Mouse (Mus musculus): Measurements from ENCODE around the gene Chrnd. TPM values are rescaled to one million over a fixed set of nuclear protein-coding genes. Genes with fewer than 3 reads are reported as not detected.

Gene Chrnd
- polyA plus RNA-seq, 1 experiment from 2014 or later = not detected

DNA sequence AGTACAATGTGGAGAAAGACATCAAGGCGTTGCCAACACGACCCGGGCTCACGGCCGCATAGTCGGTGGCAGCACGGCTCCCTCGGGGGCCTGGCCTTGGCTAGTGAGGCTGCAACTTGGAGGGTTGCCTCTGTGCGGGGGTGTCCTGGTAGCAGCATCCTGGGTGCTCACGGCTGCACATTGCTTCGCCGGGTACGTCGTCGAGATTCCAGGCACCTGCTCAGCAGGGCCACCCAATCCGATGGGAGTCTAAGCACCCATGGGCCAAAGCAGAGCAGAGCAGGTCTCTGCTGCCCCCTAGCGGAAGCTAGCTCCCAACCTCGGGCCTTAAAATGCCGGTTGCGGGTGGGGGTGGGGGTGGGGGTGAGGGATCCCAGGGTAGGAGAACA lies 5.7 kb upstream of the Chrnd start:
- Histone ChIP-seq H3K4me3 (no peak overlapping the region), H3K4me2 (peak overlapping the region; percentile 39), H3K9me3 (replicated peaks) (no peaks in the 10 kb centered on the region), H3K27ac (ENCODE audit: poor library complexity, severe bottlenecking) (no peak overlapping the region), H3K9ac (no peak overlapping the region), H3K27me3 (replicated peaks) (peaks cover 91% of the 10 kb centered on the region), H3K36me3 (no peaks in the 10 kb centered on the region), H3K4me1 (replicated peaks) (peaks cover 6% of the 10 kb centered on the region; the same call in 1 of the 2 replicates)
- 0 out of 2 replicates have a peak, but pooled peaks have one; percentile 10 for ATAC-seq (ENCODE audit: insufficient number of reproducible peaks, low FRiP score)
- WGBS = 9% methylated on average over 20 of the region's 20 CpGs

GRCm38 (mm10) chr1:87185526-87185925 lies 4.9 kb upstream of the Chrnd start:
- Histone ChIP-seq H3K4me1 (replicated peaks) (peaks cover 6% of the 10 kb centered on the region; the same call in 1 of the 2 replicates), H3K4me2 (no peak overlapping the region), H3K4me3 (0 out of 2 replicates have a peak overlapping the region, but pooled peaks have one; percentile 50), H3K27me3 (replicated peaks) (peaks cover 91% of the 10 kb centered on the region), H3K9me3 (replicated peaks) (no peaks in the 10 kb centered on the region), H3K36me3 (no peaks in the 10 kb centered on the region), H3K27ac (ENCODE audit: poor library complexity, severe bottlenecking) (no peak overlapping the region), H3K9ac (no peak overlapping the region)
- WGBS = 16% methylated on average over 13 of the region's 13 CpGs
- ATAC-seq (ENCODE audit: insufficient number of reproducible peaks, low FRiP score) = no peak

DNA sequence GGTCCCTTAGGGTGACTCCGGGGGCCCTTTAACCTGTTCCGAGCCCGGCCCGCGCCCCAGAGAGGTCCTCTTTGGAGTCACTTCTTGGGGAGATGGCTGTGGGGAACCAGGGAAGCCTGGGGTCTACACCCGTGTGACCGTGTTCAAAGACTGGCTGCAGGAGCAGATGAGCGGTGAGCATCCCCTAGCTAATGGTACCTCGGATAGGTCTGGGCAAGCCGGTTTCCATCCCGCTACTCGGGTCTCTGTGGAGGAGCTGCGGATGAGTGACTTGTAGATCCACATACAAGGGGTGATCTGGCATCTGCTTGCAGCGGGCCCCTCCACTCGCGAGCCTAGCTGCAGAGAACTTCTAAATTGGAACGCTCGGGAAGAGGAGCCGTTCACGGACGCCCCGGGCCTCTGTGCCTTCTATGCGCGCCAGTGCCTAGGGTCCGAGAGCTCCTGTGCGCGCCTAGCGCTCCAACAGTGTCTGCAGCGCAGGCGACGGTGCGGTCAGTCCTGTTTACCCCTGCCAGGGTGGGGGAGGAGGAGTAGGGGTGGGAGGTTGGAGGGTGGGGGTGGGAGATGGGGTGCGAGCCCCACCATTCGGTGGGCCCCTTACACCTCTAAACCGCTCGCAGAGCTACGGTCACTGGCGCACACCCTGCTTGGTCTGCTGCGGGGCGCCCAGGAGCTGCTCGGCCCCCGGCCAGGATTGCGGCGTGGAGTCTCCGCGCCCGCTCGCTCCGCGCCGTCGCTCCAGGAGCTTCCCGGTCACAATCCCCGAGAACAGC lies 4.0 kb upstream of the Chrnd start:
- peak overlapping the region; percentile 78 for H3K4me2 ChIP-seq
- H3K9me3 ChIP-seq (replicated peaks) = no peaks in the 10 kb centered on the region
- H3K36me3 ChIP-seq = no peaks in the 10 kb centered on the region
- H3K27me3 ChIP-seq (replicated peaks) = peaks cover 92% of the 10 kb centered on the region
- peak overlapping the region; percentile 57 for H3K9ac ChIP-seq
- no peak overlapping the region for H3K27ac ChIP-seq (ENCODE audit: poor library complexity, severe bottlenecking)
- ATAC-seq (ENCODE audit: insufficient number of reproducible peaks, low FRiP score) = no peak
- 2% methylated on average over 53 of the region's 54 CpGs for WGBS
- peaks cover 6% of the 10 kb centered on the region; the same call in 1 of the 2 replicates for H3K4me1 ChIP-seq (replicated peaks)
- peak overlapping the region; percentile 50 for H3K4me3 ChIP-seq

- under 1% methylated on average over 15 of the region's 15 CpGs for WGBS
- H3K4me3 ChIP-seq = peak overlapping the region; percentile 50
- H3K27ac ChIP-seq (ENCODE audit: poor library complexity, severe bottlenecking) = no peak overlapping the region
- H3K36me3 ChIP-seq = no peaks in the 10 kb centered on the region
- H3K4me2 ChIP-seq = peak overlapping the region; percentile 78
- no peaks in the 10 kb centered on the region for H3K9me3 ChIP-seq (replicated peaks)
- H3K4me1 ChIP-seq (replicated peaks) = peaks cover 6% of the 10 kb centered on the region; the same call in 1 of the 2 replicates
- peaks cover 88% of the 10 kb centered on the region for H3K27me3 ChIP-seq (replicated peaks)
- peak overlapping the region; percentile 57 for H3K9ac ChIP-seq
- no peak for ATAC-seq (ENCODE audit: insufficient number of reproducible peaks, low FRiP score)
These were observed 3.4 kb upstream of the Chrnd start for GRCm38 (mm10) chr1:87187037-87187355.

DNA sequence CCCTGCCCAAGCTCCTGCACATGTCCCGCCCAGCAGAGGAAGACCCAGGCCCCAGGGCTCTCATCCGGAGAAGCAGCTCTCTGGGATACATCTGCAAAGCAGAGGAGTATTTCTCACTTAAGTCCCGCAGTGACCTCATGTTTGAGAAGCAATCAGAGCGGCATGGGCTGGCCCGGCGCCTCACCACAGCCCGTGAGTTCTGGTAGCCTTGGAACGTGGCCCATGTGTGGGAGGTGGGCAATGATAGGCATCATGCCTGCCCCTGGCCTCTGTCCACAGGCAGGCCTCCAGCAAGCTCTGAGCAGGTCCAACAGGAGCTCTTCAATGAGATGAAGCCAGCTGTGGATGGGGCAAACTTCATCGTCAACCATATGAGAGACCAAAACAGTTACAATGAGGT lies 6.9 kb downstream of the Chrnd start:
- Histone ChIP-seq H3K27me3 (replicated peaks) (peaks cover 10% of the 10 kb centered on the region), H3K4me2 (no peak overlapping the region), H3K4me3 (no peak overlapping the region), H3K9me3 (replicated peaks) (no peaks in the 10 kb centered on the region), H3K4me1 (replicated peaks) (peaks cover 9% of the 10 kb centered on the region), H3K36me3 (no peaks in the 10 kb centered on the region), H3K9ac (no peak overlapping the region), H3K27ac (ENCODE audit: poor library complexity, severe bottlenecking) (no peak overlapping the region)
- ATAC-seq (ENCODE audit: insufficient number of reproducible peaks, low FRiP score) = no peak
- 67% methylated on average over 9 of the region's 9 CpGs for WGBS

- Histone ChIP-seq H3K4me1 (replicated peaks) (peaks cover 9% of the 10 kb centered on the region), H3K27me3 (replicated peaks) (no peaks in the 10 kb centered on the region), H3K9ac (no peak overlapping the region), H3K4me3 (no peak overlapping the region), H3K27ac (ENCODE audit: poor library complexity, severe bottlenecking) (no peak overlapping the region), H3K36me3 (no peaks in the 10 kb centered on the region), H3K4me2 (no peak overlapping the region), H3K9me3 (replicated peaks) (no peaks in the 10 kb centered on the region)
- ATAC-seq (ENCODE audit: insufficient number of reproducible peaks, low FRiP score) = no peak
- WGBS = 59% methylated on average over 12 of the region's 12 CpGs
These were observed 8.0 kb downstream of the Chrnd start for GRCm38 (mm10) chr1:87198119-87199065.

- 23% methylated on average over 2 of the region's 2 CpGs for WGBS
- Histone ChIP-seq H3K36me3 (no peaks in the 10 kb centered on the region), H3K27me3 (replicated peaks) (peaks cover 7% of the 10 kb centered on the region), H3K4me2 (no peak overlapping the region), H3K9me3 (replicated peaks) (no peaks in the 10 kb centered on the region), H3K27ac (ENCODE audit: poor library complexity, severe bottlenecking) (no peak overlapping the region), H3K4me1 (replicated peaks) (peaks cover 13% of the 10 kb centered on the region), H3K9ac (no peak overlapping the region), H3K4me3 (no peak overlapping the region)
- ATAC-seq (ENCODE audit: insufficient number of reproducible peaks, low FRiP score) = no peak
These were observed 10.4 kb downstream of the Chrnd start for GRCm38 (mm10) chr1:87200811-87201210.

DNA sequence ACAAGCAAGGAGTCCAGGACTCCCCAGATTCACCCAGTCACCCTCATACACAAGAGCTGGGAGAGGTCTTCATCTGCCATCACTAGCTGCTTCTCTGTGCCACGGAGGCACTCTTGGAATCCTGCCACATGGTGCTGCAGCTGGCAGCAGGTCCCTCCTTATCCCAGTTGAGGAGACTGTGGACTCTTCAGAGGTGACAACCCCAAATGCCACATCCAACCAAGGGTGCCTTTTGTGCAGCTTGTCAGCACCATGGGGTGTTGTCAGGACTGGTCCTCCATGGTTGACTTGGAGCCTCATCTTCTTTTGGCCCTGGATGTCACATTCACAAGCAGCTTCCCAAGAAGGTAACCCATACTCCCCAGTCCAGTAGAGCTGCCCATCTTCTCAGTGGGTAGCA lies 11.4 kb downstream of the Chrnd start:
- H3K36me3 ChIP-seq = no peaks in the 10 kb centered on the region
- H3K4me1 ChIP-seq (replicated peaks) = peaks cover 17% of the 10 kb centered on the region
- no peak for ATAC-seq (ENCODE audit: insufficient number of reproducible peaks, low FRiP score)
- no peak overlapping the region for H3K4me2 ChIP-seq
- H3K9ac ChIP-seq = no peak overlapping the region
- 48% methylated on average over 1 of the region's 1 CpGs for WGBS
- H3K4me3 ChIP-seq = no peak overlapping the region
- peaks cover 18% of the 10 kb centered on the region for H3K27me3 ChIP-seq (replicated peaks)
- no peaks in the 10 kb centered on the region for H3K9me3 ChIP-seq (replicated peaks)
- no peak overlapping the region for H3K27ac ChIP-seq (ENCODE audit: poor library complexity, severe bottlenecking)

- no peak overlapping the region for H3K9ac ChIP-seq
- peaks cover 37% of the 10 kb centered on the region for H3K27me3 ChIP-seq (replicated peaks)
- peaks cover 10% of the 10 kb centered on the region for H3K4me1 ChIP-seq (replicated peaks)
- no peak overlapping the region for H3K4me2 ChIP-seq
- H3K4me3 ChIP-seq = no peak overlapping the region
- ATAC-seq (ENCODE audit: insufficient number of reproducible peaks, low FRiP score) = no peak
- H3K9me3 ChIP-seq (replicated peaks) = no peaks in the 10 kb centered on the region
- H3K36me3 ChIP-seq = no peaks in the 10 kb centered on the region
- no peak overlapping the region for H3K27ac ChIP-seq (ENCODE audit: poor library complexity, severe bottlenecking)
- 74% methylated on average over 5 of the region's 5 CpGs for WGBS
These were observed 13.4 kb downstream of the Chrnd start for GRCm38 (mm10) chr1:87203779-87204178.

DNA sequence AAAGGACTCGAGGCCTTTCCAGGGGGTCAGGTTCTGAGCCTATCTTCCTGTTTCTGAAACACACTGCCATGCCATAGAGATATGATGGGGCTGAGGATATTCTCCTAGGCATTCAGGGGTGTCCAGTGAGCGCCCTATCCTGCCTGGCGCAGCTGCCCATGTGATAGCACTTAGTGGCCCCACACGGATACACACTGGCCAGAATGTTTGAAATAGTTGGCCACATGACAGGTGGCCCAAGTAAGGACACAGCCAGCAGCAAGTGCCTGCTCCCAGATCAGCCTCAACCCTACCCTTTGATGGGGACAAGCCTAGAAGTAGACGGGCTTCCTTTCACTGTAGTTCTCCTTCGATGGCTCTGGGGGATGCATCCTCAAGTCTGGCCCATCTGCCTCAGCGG lies 14.1 kb downstream of the Chrnd start, which contains the start of gene Chrng:
Chrng (plus strand) TSS at position 193 of the 400 bp plus-strand sequence.
- Histone ChIP-seq H3K27ac (ENCODE audit: poor library complexity, severe bottlenecking) (no peak within 1 kb of the TSS), H3K27me3 (replicated peaks) (peaks cover 43% of the 10 kb centered on the region), H3K9ac (no peak within 1 kb of the TSS), H3K4me3 (no peak within 1 kb of the TSS), H3K36me3 (no peaks in the 10 kb centered on the region), H3K9me3 (replicated peaks) (no peaks in the 10 kb centered on the region), H3K4me2 (no peak within 1 kb of the TSS), H3K4me1 (replicated peaks) (peaks cover 8% of the 10 kb centered on the region; the same call in 1 of the 2 replicates)
- 84% methylated on average over 7 of the region's 7 CpGs for WGBS
- ATAC-seq (ENCODE audit: insufficient number of reproducible peaks, low FRiP score) = no peak

DNA sequence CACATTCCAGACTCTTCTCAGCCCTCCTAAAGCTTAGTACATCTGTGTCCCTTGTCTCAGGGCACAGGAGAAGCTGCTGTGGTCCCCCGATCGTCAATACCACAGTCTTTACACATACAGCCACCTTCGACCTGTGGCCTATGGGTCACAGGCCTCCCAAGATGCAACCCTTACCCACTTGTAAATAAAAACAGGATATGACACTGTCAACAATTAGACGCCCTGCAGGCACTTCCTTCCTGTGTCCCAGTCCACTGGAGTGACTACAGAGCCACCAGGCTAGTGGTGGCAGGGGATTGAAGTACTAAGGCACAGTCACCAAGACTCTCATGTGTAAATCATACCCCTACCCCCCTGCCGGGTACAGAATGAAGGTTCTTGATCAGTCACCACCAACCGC lies 14.6 kb downstream of the Chrnd start:
- Histone ChIP-seq H3K4me1 (replicated peaks) (peaks cover 8% of the 10 kb centered on the region; the same call in 1 of the 2 replicates), H3K4me2 (no peak overlapping the region), H3K27ac (ENCODE audit: poor library complexity, severe bottlenecking) (no peak overlapping the region), H3K4me3 (no peak overlapping the region), H3K9me3 (replicated peaks) (no peaks in the 10 kb centered on the region), H3K27me3 (replicated peaks) (peaks cover 44% of the 10 kb centered on the region), H3K9ac (no peak overlapping the region), H3K36me3 (no peaks in the 10 kb centered on the region)
- no peak for ATAC-seq (ENCODE audit: insufficient number of reproducible peaks, low FRiP score)
- WGBS = 52% methylated on average over 6 of the region's 6 CpGs
